11 mouse cellular contexts compared by ENCODE assay signal in genomic region chr1:192090281-192090680, GRCm38 (mm10). TPM values are rescaled to one million over a fixed set of nuclear protein-coding genes. Genes with fewer than 3 reads are reported as not detected.
DNase-seq lines count a peak whose midpoint lies in the region; ATAC-seq and TF ChIP-seq lines count a peak whose summit lies in the region.
"Had no signal": no experiment of that assay in that cellular context is flagged by ENCODE, and none has a peak within 500 bp of the region (broad histone marks: within the 10 kb centered on the region; RNA-seq: fewer than 3 reads in every experiment).

No protein-coding gene starts in this region.

- H3K4me3 ChIP-seq in erythroblast, embryonic 14.5 days (replicated peaks): peak overlapping the region; percentile 84
- peak overlapping the region; percentile 68; the same call in 1 of the 2 replicates for H3K4me3 ChIP-seq in limb, embryonic 13.5 days
- no peak overlapping the region for H3K4me3 ChIP-seq in limb, embryonic 10.5 days
- 0 out of 2 replicates have a peak overlapping the region, but pooled peaks have one; percentile 0 for H3K4me3 ChIP-seq in brown adipose tissue, adult 24 weeks (ENCODE audit: insufficient read depth, low read depth, low read length)
- no peak overlapping the region for H3K4me3 ChIP-seq in liver, postnatal 0 days (ENCODE audit: low read depth, low read length)

- no peak for TF ChIP-seq CTCF in liver, postnatal 0 days (IDR thresholded peaks at IDR 0.05; ENCODE audit: low read depth)

- TF ChIP-seq EP300 in liver, postnatal 0 days (IDR thresholded peaks at IDR 0.05; ENCODE audit: low read depth): no peak

- DNase-seq in limb, embryonic 10.5 days (ENCODE audit: low spot score): no peak
- DNase-seq in liver, postnatal 0 days: no peak
- DNase-seq in urinary bladder, adult 18-20 months (ENCODE audit: low spot score in 2 of 2): no peak
- DNase-seq in thymus, postnatal 10 days (ENCODE audit: low spot score in 2 of 2): no peak

- H3K9me3 ChIP-seq in erythroblast, embryonic 14.5 days (ENCODE audit: control insufficient read depth, low read length): no peaks in the 10 kb centered on the region
- H3K9me3 ChIP-seq in limb, embryonic 13.5 days: no peaks in the 10 kb centered on the region
- H3K9me3 ChIP-seq in limb, embryonic 10.5 days (replicated peaks): no peaks in the 10 kb centered on the region
- H3K9me3 ChIP-seq in liver, postnatal 0 days (ENCODE audit: low read length): no peaks in the 10 kb centered on the region
- H3K9me3 ChIP-seq: G1E had no signal

- H3K9ac ChIP-seq in limb, embryonic 13.5 days: no peak overlapping the region
- H3K9ac ChIP-seq in liver, postnatal 0 days (replicated peaks): no peak overlapping the region

- H3K27me3 ChIP-seq in erythroblast, embryonic 14.5 days (ENCODE audit: control insufficient read depth): no peaks in the 10 kb centered on the region
- H3K27me3 ChIP-seq in limb, embryonic 13.5 days: peaks cover 10% of the 10 kb centered on the region
- peaks cover 28% of the 10 kb centered on the region for H3K27me3 ChIP-seq in limb, embryonic 10.5 days (ENCODE audit: low read depth, poor library complexity, severe bottlenecking)
- H3K27me3 ChIP-seq in liver, postnatal 0 days (ENCODE audit: insufficient read depth, low read length): no peaks in the 10 kb centered on the region

- peaks cover 26% of the 10 kb centered on the region for H3K36me3 ChIP-seq in erythroblast, embryonic 14.5 days (ENCODE audit: control insufficient read depth)
- H3K36me3 ChIP-seq in limb, embryonic 13.5 days: no peaks in the 10 kb centered on the region
- H3K36me3 ChIP-seq in limb, embryonic 10.5 days: no peaks in the 10 kb centered on the region
- no peaks in the 10 kb centered on the region for H3K36me3 ChIP-seq in liver, postnatal 0 days (replicated peaks; ENCODE audit: insufficient read depth, low read length)

- H3K4me2 ChIP-seq in limb, embryonic 13.5 days (replicated peaks): peak overlapping the region; percentile 90
- H3K4me2 ChIP-seq in liver, postnatal 0 days (ENCODE audit: low read depth, low read length): peak overlapping the region; percentile 95

- no peak for ATAC-seq in erythroblast, adult 5-6 weeks (replicated peaks; ENCODE audit: low FRiP score, poor library complexity, severe bottlenecking)
- ATAC-seq in limb, embryonic 13.5 days (ENCODE audit: low FRiP score, low read depth): no peak
- no peak for ATAC-seq in liver, postnatal 0 days
- ATAC-seq: forebrain, embryonic 14.5 days; hindbrain, embryonic 16.5 days had no signal

- no peak overlapping the region for H3K27ac ChIP-seq in limb, embryonic 13.5 days
- no peak overlapping the region for H3K27ac ChIP-seq in limb, embryonic 10.5 days
- no peak overlapping the region for H3K27ac ChIP-seq in brown adipose tissue, adult 24 weeks (replicated peaks; ENCODE audit: low read depth, low read length)
- H3K27ac ChIP-seq in liver, postnatal 0 days (ENCODE audit: low read depth): no peak overlapping the region

- peaks cover 41% of the 10 kb centered on the region for H3K4me1 ChIP-seq in erythroblast, embryonic 14.5 days (ENCODE audit: control insufficient read depth)
- H3K4me1 ChIP-seq in limb, embryonic 13.5 days: peaks cover 33% of the 10 kb centered on the region
- H3K4me1 ChIP-seq in limb, embryonic 10.5 days: peaks cover 10% of the 10 kb centered on the region
- H3K4me1 ChIP-seq in brown adipose tissue, adult 24 weeks (ENCODE audit: control insufficient read depth, insufficient read depth, insufficient read length, low read length): peaks cover 6% of the 10 kb centered on the region
- H3K4me1 ChIP-seq in liver, postnatal 0 days (ENCODE audit: insufficient read depth): peaks cover 25% of the 10 kb centered on the region

- 71% methylated on average over 3 of the region's 3 CpGs for WGBS in limb, embryonic 13.5 days
- WGBS in limb, embryonic 10.5 days: 94% methylated on average over 3 of the region's 3 CpGs
- 69% methylated on average over 3 of the region's 3 CpGs for WGBS in liver, postnatal 0 days (ENCODE audit: insufficient replicate concordance)

RNA-seq across cellular contexts. Expression of gene Traf5, which starts 2.1 kb away (rescaled TPM):
- polyA plus RNA-seq in erythroblast, embryonic 14.5 days (2012): 0.42 and 0.77 TPM in 2 replicates
- total RNA-seq in erythroblast, adult 5-6 weeks (2015; ENCODE audit: low replicate concordance): 8.2 TPM in 1 of 2 replicates, not detected in the other
- total RNA-seq in erythroblast, adult 5-6 weeks (2017; ENCODE audit: low replicate concordance): 1.5 and 2.6 TPM in 2 replicates
- 16.2 and 18.7 TPM in 2 replicates for polyA plus RNA-seq in limb, embryonic 13.5 days (2015; fragmentation: Nextera tagmentation; extraction: Ambion mirVana)
- 4.3 and 6.6 TPM in 2 replicates for polyA plus RNA-seq in limb, embryonic 10.5 days (2016; fragmentation: Nextera tagmentation; extraction: Ambion mirVana)
- 1.5 and 3.1 TPM in 2 replicates for polyA plus RNA-seq in brown adipose tissue, adult 24 weeks (2012; ENCODE audit: insufficient read depth, insufficient read length, missing spikeins)
- 3.4 and 4.2 TPM in 2 replicates for polyA plus RNA-seq in liver, postnatal 0 days (2015; fragmentation: Nextera tagmentation; extraction: Ambion mirVana)

RNA-seq across cellular contexts. Expression of gene Rcor3, which starts 47.6 kb away (rescaled TPM):
- polyA plus RNA-seq in erythroblast, embryonic 14.5 days (2012): 1.1 and 1.6 TPM in 2 replicates
- 7.5 and 12.5 TPM in 2 replicates for total RNA-seq in erythroblast, adult 5-6 weeks (2015; ENCODE audit: low replicate concordance)
- 10.8 and 41.0 TPM in 2 replicates for total RNA-seq in erythroblast, adult 5-6 weeks (2017; ENCODE audit: low replicate concordance)
- polyA plus RNA-seq in limb, embryonic 13.5 days (2015; fragmentation: Nextera tagmentation; extraction: Ambion mirVana): 30.1 and 30.4 TPM in 2 replicates
- 14.3 and 18.8 TPM in 2 replicates for polyA plus RNA-seq in limb, embryonic 10.5 days (2016; fragmentation: Nextera tagmentation; extraction: Ambion mirVana)
- 16.6 and 19.4 TPM in 2 replicates for polyA plus RNA-seq in brown adipose tissue, adult 24 weeks (2012; ENCODE audit: insufficient read depth, insufficient read length, missing spikeins)
- 6.2 and 7.2 TPM in 2 replicates for polyA plus RNA-seq in liver, postnatal 0 days (2015; fragmentation: Nextera tagmentation; extraction: Ambion mirVana)

Comparison
In these comparisons a context has a peak if more than half of its experiments do, and no peak if none do; other contexts are left out.
1. H3K4me3 ChIP-seq: peak in erythroblast, embryonic 14.5 days (single experiment), limb, embryonic 13.5 days (single experiment) and brown adipose tissue, adult 24 weeks (single experiment); none in limb, embryonic 10.5 days (single experiment) and liver, postnatal 0 days (single experiment).